Mouse (Mus musculus) ES-Bruce4 (cell line): ENCODE data around the gene Qsox1.

ENCODE experiments used
- CTCF ChIP-seq: IDR thresholded peaks from one replicate; pipeline ENCODE4 v1.8.1; 2011; ENCODE audit warnings: low read depth, low read length
- EP300 ChIP-seq: IDR thresholded peaks from 2 replicates; pipeline ENCODE4 v1.6.1; 2011; ENCODE audit warnings: low read depth, low read length; ENCODE audit not compliant: insufficient read depth
- POLR2A ChIP-seq: IDR thresholded peaks from one replicate; pipeline ENCODE4 v1.8.1; 2011; ENCODE audit warnings: low read length; ENCODE audit not compliant: insufficient read depth

- TF ChIP-seq POLR2A (no peak), EP300 (no peak), CTCF (no peak)
Measured at GRCm38 (mm10) chr1:155727830-155728229, 84.9 kb downstream of the Qsox1 start.
